Mouse (Mus musculus) olfactory bulb, adult 2 months (tissue): ENCODE results near the gene Slc25a11. TPM values are rescaled to one million over a fixed set of nuclear protein-coding genes. Genes with fewer than 3 reads are reported as not detected.

Source experiments
- H3K27ac ChIP-seq: fragments of 200-500 bp; 2 replicates; pipeline ENCODE4 v1.5.1; 2012; ENCODE audit warnings: low read depth, low read length; ENCODE audit not compliant: insufficient read depth
- H3K4me1 ChIP-seq: fragments of 200-500 bp; 2 replicates; pipeline ENCODE4 v1.6.1; 2012; ENCODE audit warnings: low read length; ENCODE audit not compliant: control insufficient read depth, insufficient read depth
- H3K4me3 ChIP-seq: fragments of 200-500 bp; 2 replicates; pipeline ENCODE4 v1.5.1; 2012; ENCODE audit warnings: mild to moderate bottlenecking, low read depth, low read length, moderate library complexity; ENCODE audit not compliant: insufficient read depth
- CTCF ChIP-seq: fragments of 200-500 bp; IDR thresholded peaks from 2 replicates; pipeline ENCODE4 v1.5.1; 2012; ENCODE audit warnings: low read depth, mild to moderate bottlenecking, low read length, moderate library complexity; ENCODE audit not compliant: insufficient read depth
- POLR2A ChIP-seq: fragments of 200-500 bp; IDR thresholded peaks from 2 replicates; pipeline ENCODE4 v1.6.1; 2012; ENCODE audit warnings: mild to moderate bottlenecking, low read depth, low read length, moderate library complexity; ENCODE audit not compliant: insufficient read depth
- WGBS: fragments of 180-500 bp; shearing (Covaris S2); methylation state at CpG from one replicate; pipeline ENCODE4 v1.1.7; 2018; 5-methylcytosine and 5-hydroxymethylcytosine counted together
- polyA plus RNA-seq: library from polyadenylated mRNA; stranded (reverse); fragments of >200 nt; gene quantifications from 2 replicates; pipeline ENCODE4 v1.2.4, GENCODE M21; 2012; ENCODE audit warnings: low replicate concordance; ENCODE audit not compliant: missing spikeins, insufficient read depth, insufficient read length

The Slc25a11 gene
- polyA plus RNA-seq, 1 experiment, result not detected

- WGBS, result 85% methylated on average over 8 of the region's 8 CpGs
- TF ChIP-seq POLR2A (no peak), CTCF (no peak)
- Histone ChIP-seq H3K4me3 (no peak overlapping the region), H3K27ac (no peak overlapping the region), H3K4me1 (peaks cover 13% of the 10 kb centered on the region)
Measured at GRCm38 (mm10) chr11:70658942-70659341, 11.7 kb upstream of the Slc25a11 start.

- Histone ChIP-seq H3K27ac (no peak overlapping the region), H3K4me1 (peaks cover 13% of the 10 kb centered on the region), H3K4me3 (no peak overlapping the region)
- TF ChIP-seq POLR2A, result no peak
- no peak for TF ChIP-seq CTCF
- 90% methylated on average over 5 of the region's 5 CpGs for WGBS
Measured at GRCm38 (mm10) chr11:70658521-70658920, 11.2 kb upstream of the Slc25a11 start.

- H3K4me1 ChIP-seq, result peaks cover 13% of the 10 kb centered on the region
- no peak overlapping the region for H3K27ac ChIP-seq
- H3K4me3 ChIP-seq, result no peak overlapping the region
- 70% methylated on average over 9 of the region's 9 CpGs for WGBS
- no peak for TF ChIP-seq CTCF
- TF ChIP-seq POLR2A, result no peak
Measured at GRCm38 (mm10) chr11:70657991-70658390, 10.7 kb upstream of the Slc25a11 start.

- TF ChIP-seq CTCF (no peak), POLR2A (no peak)
- H3K27ac ChIP-seq, result no peak overlapping the region
- H3K4me1 ChIP-seq, result peaks cover 15% of the 10 kb centered on the region
- H3K4me3 ChIP-seq, result no peak overlapping the region
- 57% methylated on average over 6 of the region's 6 CpGs for WGBS
Measured at GRCm38 (mm10) chr11:70657573-70657972, 10.3 kb upstream of the Slc25a11 start.

- no peak within 1 kb of the TSS for H3K27ac ChIP-seq
- 51% methylated on average over 3 of the region's 3 CpGs for WGBS
Measured at GRCm38 (mm10) chr11:70656964-70657363, 9.7 kb upstream of the Slc25a11 start, which contains the start of gene Eno3. Eno3 (plus strand) TSS chr11:70657202.

GRCm38 (mm10) chr11:70656456-70656927, 9.2 kb upstream of the Slc25a11 start:
- H3K27ac ChIP-seq, result no peak overlapping the region
- 0 out of 2 replicates have a peak overlapping the region, but pooled peaks have one; percentile 78 for H3K4me3 ChIP-seq
- TF ChIP-seq POLR2A (no peak), CTCF (no peak)
- H3K4me1 ChIP-seq, result peaks cover 19% of the 10 kb centered on the region
- 48% methylated on average over 16 of the region's 16 CpGs for WGBS

More at GRCm38 (mm10) chr11:70656964-70657363, 9.7 kb upstream of the Slc25a11 start, which contains the start of gene Eno3:
- TF ChIP-seq POLR2A (no peak), CTCF (no peak)
- peak within 1 kb of the TSS; percentile 78 for H3K4me3 ChIP-seq
- peaks cover 17% of the 10 kb centered on the region for H3K4me1 ChIP-seq

GRCm38 (mm10) chr11:70655571-70656455, 8.5 kb upstream of the Slc25a11 start:
- TF ChIP-seq CTCF (no peak), POLR2A (0 out of 2 replicates have a peak, but pooled peaks have one; percentile 21)
- Histone ChIP-seq H3K4me3 (peak overlapping the region; percentile 78), H3K27ac (peak overlapping the region; percentile 6; the same call in 1 of the 2 replicates), H3K4me1 (peaks cover 19% of the 10 kb centered on the region)
- WGBS, result 3% methylated on average over 61 of the region's 61 CpGs

GRCm38 (mm10) chr11:70654923-70655570, 7.8 kb upstream of the Slc25a11 start:
- TF ChIP-seq POLR2A (peak; percentile 65; the same call in 1 of the 2 replicates), CTCF (no peak)
- Histone ChIP-seq H3K27ac (peak overlapping the region; percentile 78), H3K4me1 (peaks cover 19% of the 10 kb centered on the region), H3K4me3 (peak overlapping the region; percentile 78)
- under 1% methylated on average over 48 of the region's 48 CpGs for WGBS

- whole genome bisulfite sequencing, result under 1% methylated on average over 61 of the region's 61 CpGs
- peaks cover 20% of the 10 kb centered on the region for H3K4me1 ChIP-seq
- TF ChIP-seq POLR2A, result peak; percentile 75
- TF ChIP-seq CTCF, result no peak
Measured at GRCm38 (mm10) chr11:70654198-70654922, 7.1 kb upstream of the Slc25a11 start, which contains the start of gene Pfn1. Pfn1 (minus strand) TSS chr11:70654644.

More at GRCm38 (mm10) chr11:70654198-70654922, 7.1 kb upstream of the Slc25a11 start, which contains the start of gene Pfn1:
- peak within 1 kb of the TSS; percentile 80 for H3K27ac ChIP-seq
- peak within 1 kb of the TSS; percentile 78 for H3K4me3 ChIP-seq
